Mouse (Mus musculus) CH12.LX (cell line): ENCODE data around the gene Oxsr1. TPM values are rescaled to one million over a fixed set of nuclear protein-coding genes. Genes with fewer than 3 reads are reported as not detected.

Experiments used
- DNase-seq: peaks from one replicate; pipeline ENCODE4 v3.0.0-alpha.2; 2013; ENCODE audit errors: extremely low read depth
- H3K27ac ChIP-seq: 2 replicates; pipeline ENCODE4 v1.5.1; 2012; ENCODE audit warnings: low read depth, mild to moderate bottlenecking, control low read depth, moderate library complexity; ENCODE audit not compliant: insufficient read depth
- H3K27me3 ChIP-seq: replicated peaks from 2 replicates; pipeline ENCODE3; 2012; ENCODE audit warnings: inconsistent platforms
- H3K36me3 ChIP-seq, 2 experiments: replicated peaks in 1 of 2; 2 replicates each; pipeline versions ENCODE3 to v1.6.1; 2012; ENCODE audit warnings: inconsistent platforms in 1 of 2, low read length in 1 of 2, mild to moderate bottlenecking in 1 of 2, mixed read lengths in 1 of 2, moderate library complexity in 1 of 2; ENCODE audit not compliant: control insufficient read depth in 1 of 2, insufficient read depth in 1 of 2
- H3K4me1 ChIP-seq, 2 experiments: 2 replicates each; pipeline ENCODE4 v1.6.1; 2012; ENCODE audit warnings: inconsistent platforms in 1 of 2, moderate library complexity in 1 of 2; ENCODE audit not compliant: insufficient read depth in 2 of 2, control insufficient read depth in 1 of 2
- H3K4me2 ChIP-seq: 2 replicates; pipeline ENCODE4 v1.6.1; 2012; ENCODE audit warnings: low read depth, mild to moderate bottlenecking, control low read depth; ENCODE audit not compliant: poor library complexity, insufficient read depth, severe bottlenecking
- H3K4me3 ChIP-seq, 3 experiments: fragments of 150-350 bp in 1 of 3; sonication (generic) in 1 of 3; replicated peaks in 1 of 3; 2 replicates each; pipeline versions ENCODE3 to v1.5.1; 2011 to 2012; ENCODE audit warnings: low read depth in 2 of 3, low read length in 2 of 3, mild to moderate bottlenecking in 2 of 3, moderate library complexity in 2 of 3, control low read depth in 1 of 3, improper control_type of control experiment in 1 of 3, inconsistent platforms in 1 of 3, mixed read lengths in 1 of 3; ENCODE audit not compliant: poor library complexity in 1 of 3
- H3K79me2 ChIP-seq: replicated peaks from 2 replicates; pipeline ENCODE4 v1.6.1; 2012; ENCODE audit warnings: mild to moderate bottlenecking, moderate library complexity; ENCODE audit not compliant: control insufficient read depth, poor library complexity, insufficient read depth, severe bottlenecking; ENCODE audit errors: extremely low read depth
- H3K9ac ChIP-seq: 2 replicates; pipeline ENCODE4 v1.6.1; 2012; ENCODE audit warnings: low read depth, mild to moderate bottlenecking, control low read depth, moderate library complexity; ENCODE audit not compliant: insufficient read depth
- H3K9me3 ChIP-seq: replicated peaks from 2 replicates; pipeline ENCODE3; 2012; ENCODE audit warnings: low read length, inconsistent platforms, mixed read lengths
- BHLHE40 ChIP-seq: IDR thresholded peaks from 2 replicates; pipeline ENCODE4 v1.6.1; 2011; ENCODE audit warnings: mild to moderate bottlenecking, low read depth, low read length, improper control_type of control experiment
- CHD1 ChIP-seq: IDR thresholded peaks from 2 replicates; pipeline ENCODE4 v1.6.1; 2012; ENCODE audit warnings: low read depth, low read length, improper control_type of control experiment, inconsistent platforms
- CTCF ChIP-seq, 2 experiments: IDR thresholded peaks in 1 of 2; conservative IDR thresholded peaks in 1 of 2; 2 replicates each; pipeline ENCODE4 v1.5.1; 2011 to 2012; ENCODE audit warnings: low read depth in 2 of 2, low read length in 2 of 2, improper control_type of control experiment in 1 of 2, inconsistent platforms in 1 of 2, mild to moderate bottlenecking in 1 of 2, moderate library complexity in 1 of 2
- ELF1 ChIP-seq: IDR thresholded peaks from 2 replicates; pipeline ENCODE4 v1.6.1; 2014; ENCODE audit warnings: low read depth, mild to moderate bottlenecking, inconsistent platforms, low read length, improper control_type of control experiment
- EP300 ChIP-seq: IDR thresholded peaks from 2 replicates; pipeline ENCODE4 v1.6.1; 2011; ENCODE audit warnings: low read length, improper control_type of control experiment
- GABPA ChIP-seq: IDR thresholded peaks from 2 replicates; pipeline ENCODE4 v1.6.1; 2012; ENCODE audit warnings: low read depth, low read length, improper control_type of control experiment, inconsistent platforms; ENCODE audit not compliant: insufficient replicate concordance
- HCFC1 ChIP-seq: IDR thresholded peaks from 2 replicates; pipeline ENCODE4 v1.6.1; 2012; ENCODE audit warnings: low read depth, mild to moderate bottlenecking, inconsistent platforms, low read length, improper control_type of control experiment
- IRF4 ChIP-seq: IDR thresholded peaks from 2 replicates; pipeline ENCODE4 v1.6.1; 2014; ENCODE audit warnings: low read depth, mild to moderate bottlenecking, inconsistent platforms, low read length, improper control_type of control experiment
- JUN ChIP-seq: IDR thresholded peaks from 2 replicates; pipeline ENCODE4 v1.6.1; 2011; ENCODE audit warnings: low read depth, mild to moderate bottlenecking, low read length, improper control_type of control experiment, moderate library complexity; ENCODE audit not compliant: insufficient read depth
- JUND ChIP-seq: conservative IDR thresholded peaks from 2 replicates; pipeline ENCODE4 v1.6.1; 2011; ENCODE audit warnings: low read depth, low read length, improper control_type of control experiment
- MAX ChIP-seq: IDR thresholded peaks from 2 replicates; pipeline ENCODE4 v1.6.1; 2011; ENCODE audit warnings: low read length, improper control_type of control experiment
- MAZ ChIP-seq: IDR thresholded peaks from 2 replicates; pipeline ENCODE4 v1.6.1; 2012; ENCODE audit warnings: low read depth, mild to moderate bottlenecking, inconsistent platforms, low read length, improper control_type of control experiment, moderate library complexity
- MEF2A ChIP-seq: IDR thresholded peaks from 2 replicates; pipeline ENCODE4 v1.6.1; 2014; ENCODE audit warnings: low read depth, mild to moderate bottlenecking, inconsistent platforms, low read length, improper control_type of control experiment, borderline replicate concordance
- MYC ChIP-seq: IDR thresholded peaks from 2 replicates; pipeline ENCODE4 v1.6.1; 2011; ENCODE audit warnings: low read depth, mild to moderate bottlenecking, improper control_type of control experiment, low read length
- NELFE ChIP-seq: IDR thresholded peaks from 2 replicates; pipeline ENCODE4 v1.6.1; 2011; ENCODE audit warnings: low read depth, low read length, improper control_type of control experiment
- PAX5 ChIP-seq: IDR thresholded peaks from 2 replicates; pipeline ENCODE4 v1.6.1; 2012; ENCODE audit warnings: low read length, inconsistent platforms, mixed read lengths
- POLR2A ChIP-seq: IDR thresholded peaks from 2 replicates; pipeline ENCODE4 v1.6.1; 2011; ENCODE audit warnings: low read depth, mild to moderate bottlenecking, improper control_type of control experiment, low read length
- POLR2AphosphoS2 ChIP-seq: IDR thresholded peaks from 2 replicates; pipeline ENCODE4 v1.6.1; 2011; ENCODE audit warnings: low read depth, low read length, improper control_type of control experiment
- RCOR1 ChIP-seq: conservative IDR thresholded peaks from 2 replicates; pipeline ENCODE4 v1.6.1; 2012; ENCODE audit warnings: low read depth, mild to moderate bottlenecking, inconsistent platforms, low read length, improper control_type of control experiment
- SIN3A ChIP-seq: IDR thresholded peaks from 2 replicates; pipeline ENCODE4 v1.6.1; 2012; ENCODE audit warnings: low read length, improper control_type of control experiment, inconsistent platforms
- SMC3 ChIP-seq: IDR thresholded peaks from 2 replicates; pipeline ENCODE4 v1.6.1; 2011; ENCODE audit warnings: low read depth, low read length, improper control_type of control experiment
- TBP ChIP-seq: conservative IDR thresholded peaks from 2 replicates; pipeline ENCODE4 v1.6.1; 2011; ENCODE audit warnings: low read depth, low read length, improper control_type of control experiment
- TCF12 ChIP-seq: IDR thresholded peaks from 2 replicates; pipeline ENCODE4 v1.6.1; 2014; ENCODE audit warnings: low read depth, mild to moderate bottlenecking, inconsistent platforms, low read length, improper control_type of control experiment
- UBTF ChIP-seq: IDR thresholded peaks from 2 replicates; pipeline ENCODE4 v1.6.1; 2012; ENCODE audit warnings: low read depth, mild to moderate bottlenecking, inconsistent platforms, low read length, improper control_type of control experiment, moderate library complexity
- ZC3H11A ChIP-seq: IDR thresholded peaks from 2 replicates; pipeline ENCODE4 v1.6.1; 2012; ENCODE audit warnings: low read depth, mild to moderate bottlenecking, inconsistent platforms, low read length, improper control_type of control experiment
- ZNF384 ChIP-seq: IDR thresholded peaks from 2 replicates; pipeline ENCODE4 v1.6.1; 2012; ENCODE audit warnings: low read depth, low read length, improper control_type of control experiment, inconsistent platforms
- dilution Hi-C: fragments of 300-500 bp; cut with MboI; formaldehyde crosslinking; loops from 2 replicates; pipeline ENCODE4 v1.14.3; 2020; ENCODE audit warnings: low sequenced_read_pairs; ENCODE audit not compliant: extremely low pct_unique_long_range_greater_than_20kb, extremely low pct_ligation_motif_present
- in situ Hi-C: fragments of 300-500 bp; cut with MboI; formaldehyde crosslinking; loops from 3 replicates; pipeline ENCODE4 v1.14.3; 2019; ENCODE audit warnings: low sequenced_read_pairs, low pct_ligation_motif_present, low pct_unique_long_range_greater_than_20kb, mixed read lengths
- polyA plus RNA-seq: library from polyadenylated mRNA; unstranded; fragments of >175 nt; gene quantifications from 2 replicates; pipeline ENCODE4 v1.2.1, GENCODE M21; 2012; ENCODE audit warnings: low read depth; ENCODE audit not compliant: insufficient read length
- total RNA-seq, 2 experiments: library from RNA; depleted of rRNA; stranded (reverse); fragments of 300-350 nt in 1 of 2; fragments of >200 nt in 1 of 2; gene quantifications; 2 replicates each; pipeline ENCODE4 v1.2.3; 2012 to 2014

Oxsr1 gene
- total and polyA plus RNA-seq, 3 experiments: 22.1 to 36.1 (median 33.3) TPM

GRCm38 (mm10) chr9:119205756-119206155, 116.5 kb downstream of the Oxsr1 start:
- in situ Hi-C loops (no loop called here), dilution Hi-C loops (no loop called here)
- Histone ChIP-seq H3K27me3 (peaks cover 2% of the 10 kb centered on the region), H3K4me2 (no peak overlapping the region), H3K4me1 (no peaks in the 10 kb centered on the region), H3K9me3 (peaks cover 2% of the 10 kb centered on the region), H3K4me3 (no peak overlapping the region), H3K9ac (no peak overlapping the region), H3K36me3 (no peaks in the 10 kb centered on the region), H3K27ac (no peak overlapping the region), H3K79me2 (no peaks in the 10 kb centered on the region)
- TF ChIP-seq GABPA (no peak), JUN (no peak), TBP (no peak), POLR2A (no peak), MAZ (no peak), ZC3H11A (no peak), JUND (no peak), MEF2A (no peak), ELF1 (no peak), IRF4 (no peak), MAX (no peak), PAX5 (no peak), TCF12 (no peak), HCFC1 (no peak), CTCF (conservative IDR thresholded peaks at IDR 0.05 in 1 of 2, IDR thresholded peaks at IDR 0.05 in 1 of 2; ENCODE audit: low read depth in 2 of 2, low read length in 2 of 2) (no peak), BHLHE40 (no peak)
- no peak for DNase-seq

GRCm38 (mm10) chr9:119203617-119204016, 118.6 kb downstream of the Oxsr1 start:
- Histone ChIP-seq H3K4me2 (no peak overlapping the region), H3K4me3 (no peak overlapping the region), H3K79me2 (no peaks in the 10 kb centered on the region), H3K36me3 (no peaks in the 10 kb centered on the region), H3K27me3 (peaks cover 4% of the 10 kb centered on the region), H3K4me1 (no peaks in the 10 kb centered on the region), H3K27ac (no peak overlapping the region), H3K9me3 (peaks cover 2% of the 10 kb centered on the region), H3K9ac (no peak overlapping the region)
- in situ Hi-C loops (no loop called here), dilution Hi-C loops (no loop called here)
- TF ChIP-seq MEF2A (no peak), JUND (no peak), EP300 (no peak), UBTF (no peak), CHD1 (no peak), SMC3 (no peak), ZNF384 (no peak), HCFC1 (no peak), ELF1 (no peak), NELFE (no peak), MYC (no peak), RCOR1 (no peak), SIN3A (no peak), POLR2AphosphoS2 (no peak)
- DNase-seq: no peak
